Mouse (Mus musculus) heart, adult 2 months (tissue): ENCODE measurements around the gene S1pr2. TPM values are rescaled to one million over a fixed set of nuclear protein-coding genes. Genes with fewer than 3 reads are reported as not detected.

Experiments
- DNase-seq, 2 experiments: peaks; one replicate each; pipeline ENCODE4 v3.0.0; 2021
- H3K27ac ChIP-seq: fragments of 200-600 bp; 2 replicates; pipeline ENCODE4 v1.8.1; 2022
- H3K27me3 ChIP-seq: fragments of 200-500 bp; 2 replicates; pipeline ENCODE4 v1.6.1; 2012; ENCODE audit warnings: mild to moderate bottlenecking, low read length, inconsistent platforms, mixed read lengths; ENCODE audit not compliant: control insufficient read depth, insufficient read depth
- H3K36me3 ChIP-seq: fragments of 200-500 bp; 2 replicates; pipeline ENCODE4 v1.6.1; 2012; ENCODE audit warnings: low read length, inconsistent platforms; ENCODE audit not compliant: control insufficient read depth, insufficient read depth
- H3K4me1 ChIP-seq: fragments of 200-500 bp; 2 replicates; pipeline ENCODE4 v1.6.1; 2011; ENCODE audit warnings: low read length; ENCODE audit not compliant: control insufficient read depth, insufficient read depth
- H3K4me3 ChIP-seq: fragments of 200-600 bp; 2 replicates; pipeline ENCODE4 v1.8.1; 2022
- H3K79me2 ChIP-seq: fragments of 200-500 bp; replicated peaks from 2 replicates; pipeline ENCODE4 v1.6.1; 2012; ENCODE audit warnings: mild to moderate bottlenecking, inconsistent platforms, low read length, moderate library complexity, mixed read lengths; ENCODE audit not compliant: control insufficient read depth, insufficient read depth
- H3K9ac ChIP-seq: fragments of 200-500 bp; 2 replicates; pipeline ENCODE4 v1.6.1; 2012; ENCODE audit warnings: low read depth, mild to moderate bottlenecking, control low read depth, inconsistent platforms, low read length, mixed read lengths
- CTCF ChIP-seq: fragments of 200-600 bp; IDR thresholded peaks from 2 replicates; pipeline ENCODE4 v1.8.1; 2022; ENCODE audit warnings: antibody characterized with exemption, mild to moderate bottlenecking, moderate library complexity
- EP300 ChIP-seq: fragments of 200-500 bp; IDR thresholded peaks from 2 replicates; pipeline ENCODE4 v1.6.1; 2011; ENCODE audit warnings: low read depth, low read length, control low read depth; ENCODE audit not compliant: insufficient read depth
- POLR2A ChIP-seq: fragments of 200-500 bp; IDR thresholded peaks from 2 replicates; pipeline ENCODE4 v1.6.1; 2011; ENCODE audit warnings: mild to moderate bottlenecking, low read depth, low read length, control low read depth; ENCODE audit not compliant: insufficient read depth
- WGBS: fragments of 180-500 bp; shearing (Covaris S2); methylation state at CpG from one replicate; pipeline ENCODE4 v1.1.7; 2018; 5-methylcytosine and 5-hydroxymethylcytosine counted together
- intact Hi-C: fragments of 180-260 bp; cut with DNase I; formaldehyde crosslinking; loops from one replicate; pipeline ENCODE4 v1.15.1; 2025
- long read RNA-seq: library from polyadenylated mRNA; stranded (forward); transcript quantifications from one replicate; pipeline ENCODE4 v2.0.0, GENCODE M21; 2021
- polyA plus RNA-seq: library from polyadenylated mRNA; depleted of rRNA; stranded (reverse); fragments of >200 nt; gene quantifications from 2 replicates; pipeline ENCODE4 v1.2.3, GENCODE M21; 2012; rRNA removed
- total RNA-seq, 2 experiments: library from RNA; stranded (reverse); gene quantifications; 2 replicates each; pipeline ENCODE4 v1.2.3; 2021

S1pr2 gene
- total RNA-seq = 1 to 10 TPM; 2.8 to 3.2 TPM
- polyA plus RNA-seq = 4.2 and 6.1 TPM in 2 replicates
- long read RNA-seq, full-length matches to known transcripts = 12 of 13 reads
- long read RNA-seq, partial matches to known transcripts = 0 of 13 reads
- long read RNA-seq, other reads (novel, unspliced or antisense) = 1 of 13 reads

DNA sequence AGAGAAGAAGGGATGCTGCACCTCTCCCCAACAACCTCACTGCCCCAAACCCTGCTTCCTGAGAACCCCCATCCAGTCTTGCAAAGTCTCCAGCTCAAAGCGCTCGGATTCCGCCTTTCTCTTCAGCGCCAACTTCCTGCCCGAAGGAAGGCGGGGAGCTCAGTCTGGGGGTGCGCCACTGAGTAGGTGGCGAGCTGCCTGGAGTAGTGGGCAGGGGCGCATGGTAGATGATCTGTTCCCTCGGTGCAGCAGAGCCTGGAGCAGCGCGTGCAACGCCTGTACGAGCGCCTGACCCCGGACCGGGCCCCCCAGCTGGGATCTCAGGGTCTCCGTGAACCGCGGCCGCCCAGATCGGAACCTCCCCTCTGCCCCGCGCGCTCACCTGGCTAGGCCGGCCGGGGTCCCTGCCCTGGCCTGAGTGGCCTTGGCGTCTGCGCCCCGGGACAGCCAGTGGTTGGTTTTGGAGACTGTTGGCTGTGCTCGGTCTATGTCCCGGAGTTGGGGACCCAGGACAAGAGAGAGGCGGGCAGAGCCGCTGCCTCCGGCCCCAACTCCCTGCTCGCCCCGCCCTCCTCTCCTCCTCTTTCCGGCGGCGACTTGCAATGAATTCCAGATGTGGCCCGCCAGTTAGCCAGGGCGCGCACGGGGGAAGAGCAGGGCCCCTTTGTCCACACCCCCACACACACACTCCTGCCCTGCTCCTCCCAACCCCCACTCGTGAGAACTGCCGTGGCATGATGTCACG is at the start of gene S1pr2:
TSS of gene S1pr2 (minus strand) at position 566 of the 745 bp plus-strand sequence.
- peaks cover 9% of the 10 kb centered on the region for H3K4me1 ChIP-seq
- DNase-seq = peak; percentile 90 to 91
- intact Hi-C loops = loop anchor here (1.0 to 2.0 kb wide), 2 partner anchors 23 to 78 kb away; partner anchors contain the start of gene Eif3g

DNA sequence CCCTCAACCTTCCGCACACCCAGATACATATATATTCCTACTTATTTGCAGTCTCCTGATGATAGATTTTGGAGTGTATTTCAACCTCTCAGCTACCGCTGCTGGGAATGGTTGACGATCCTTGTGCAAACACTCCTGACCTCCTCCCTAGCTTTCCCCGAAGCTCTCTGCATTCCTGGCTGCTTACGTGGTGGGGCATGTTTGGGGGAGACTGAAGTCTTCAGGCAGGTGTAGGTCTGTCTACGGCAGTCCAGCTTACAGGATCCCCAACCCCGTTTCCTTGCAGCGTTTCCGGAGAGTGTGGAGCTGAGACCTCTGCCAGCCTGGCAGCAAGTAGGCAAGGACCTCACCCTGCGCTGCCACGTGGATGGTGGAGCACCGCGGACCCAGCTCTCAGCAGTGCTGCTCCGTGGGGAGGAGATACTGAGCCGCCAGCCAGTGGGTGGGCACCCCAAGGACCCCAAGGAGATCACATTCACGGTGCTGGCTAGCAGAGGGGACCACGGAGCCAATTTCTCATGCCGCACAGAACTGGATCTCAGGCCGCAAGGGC is 48.8 kb upstream of the S1pr2 start:
- 78% methylated on average over 19 of the region's 19 CpGs for WGBS
- Histone ChIP-seq H3K36me3 (no peaks in the 10 kb centered on the region), H3K27me3 (no peaks in the 10 kb centered on the region), H3K9ac (no peak overlapping the region), H3K4me1 (peaks cover 3% of the 10 kb centered on the region), H3K4me3 (no peak overlapping the region), H3K79me2 (no peaks in the 10 kb centered on the region), H3K27ac (no peak overlapping the region)
- DNase-seq = no peak
- intact Hi-C loops = loop anchor here (5.0 kb wide), 1 partner anchor 123 kb away; no protein-coding TSS in a partner anchor
- no peak for TF ChIP-seq POLR2A
- TF ChIP-seq CTCF = no peak
- no peak for TF ChIP-seq EP300

More for the DNA sequence above, at the start of gene S1pr2:
- Histone ChIP-seq H3K9ac (peak within 1 kb of the TSS; percentile 82), H3K79me2 (no peaks in the 10 kb centered on the region; the same call in 1 of the 2 replicates), H3K4me3 (peak within 1 kb of the TSS; percentile 82), H3K36me3 (no peaks in the 10 kb centered on the region), H3K27me3 (no peaks in the 10 kb centered on the region), H3K27ac (peak within 1 kb of the TSS; percentile 88)
- under 1% methylated on average over 44 of the region's 47 CpGs for WGBS
- no peak for TF ChIP-seq CTCF
- peak; percentile 44; the same call in 1 of the 2 replicates for TF ChIP-seq EP300
- peak; percentile 76 for TF ChIP-seq POLR2A

DNA sequence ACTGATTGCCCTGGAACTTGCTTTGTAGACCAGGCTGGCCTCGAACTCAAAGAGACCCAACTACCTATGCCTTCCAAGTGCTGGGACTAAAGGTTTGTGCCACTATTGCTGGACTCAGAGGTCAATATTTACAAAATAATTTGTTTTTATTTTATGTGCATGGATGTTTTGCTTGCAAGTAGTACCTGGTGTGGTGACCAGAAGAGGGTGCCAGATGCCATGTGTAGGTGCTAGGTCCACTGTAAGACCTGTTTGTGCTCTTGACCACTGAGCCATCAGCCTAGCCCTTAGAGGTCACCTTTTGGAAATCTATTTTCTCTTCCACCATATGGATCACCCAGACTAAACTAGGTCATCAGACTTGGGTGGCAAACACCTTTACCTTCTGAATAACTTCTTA is 46.1 kb upstream of the S1pr2 start:
- Histone ChIP-seq H3K9ac (no peak overlapping the region), H3K27ac (no peak overlapping the region), H3K27me3 (no peaks in the 10 kb centered on the region), H3K4me1 (no peaks in the 10 kb centered on the region; the same call in 1 of the 2 replicates), H3K79me2 (no peaks in the 10 kb centered on the region), H3K4me3 (no peak overlapping the region), H3K36me3 (no peaks in the 10 kb centered on the region)
- no peak for DNase-seq
- intact Hi-C loops = no loop called here
- TF ChIP-seq CTCF = peak; percentile 26; the same call in 1 of the 2 replicates
- no peak for TF ChIP-seq EP300
- no peak for TF ChIP-seq POLR2A
- 73% methylated on average over 1 of the region's 1 CpGs for whole genome bisulfite sequencing

GRCm38 (mm10) chr9:21022288-21022687 is 45.7 kb upstream of the S1pr2 start:
- 54% methylated on average over 6 of the region's 6 CpGs for WGBS
- DNase-seq = no peak
- Histone ChIP-seq H3K4me3 (no peak overlapping the region), H3K79me2 (no peaks in the 10 kb centered on the region), H3K4me1 (peaks cover 2% of the 10 kb centered on the region; the same call in 1 of the 2 replicates), H3K27me3 (no peaks in the 10 kb centered on the region), H3K27ac (no peak overlapping the region), H3K36me3 (no peaks in the 10 kb centered on the region), H3K9ac (no peak overlapping the region)
- TF ChIP-seq POLR2A = no peak
- no peak for TF ChIP-seq EP300
- no peak for TF ChIP-seq CTCF
- intact Hi-C loops = no loop called here

DNA sequence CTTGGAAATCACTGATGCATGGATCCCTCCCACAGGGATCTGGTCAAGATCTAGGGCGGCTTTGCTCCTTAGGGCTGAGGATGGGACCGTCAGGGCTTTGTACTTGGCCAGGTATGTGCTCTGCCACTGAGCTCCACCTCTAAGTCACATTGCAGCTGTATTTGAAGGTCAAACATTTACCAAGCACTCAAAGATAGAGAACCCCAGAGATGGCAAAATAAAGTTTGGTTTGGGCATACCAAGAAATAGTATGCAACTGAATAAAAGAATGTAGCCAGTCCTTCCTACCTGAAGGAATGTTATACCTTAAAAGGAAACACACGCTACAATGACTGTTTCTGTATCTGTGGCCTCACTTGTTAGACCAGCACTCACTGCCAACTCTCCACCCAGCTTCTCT is 44.8 kb upstream of the S1pr2 start:
- WGBS = 79% methylated on average over 3 of the region's 3 CpGs
- TF ChIP-seq EP300 (no peak), POLR2A (no peak), CTCF (no peak)
- intact Hi-C loops = no loop called here

More for the DNA sequence above, 44.8 kb upstream of the S1pr2 start:
- Histone ChIP-seq H3K79me2 (no peaks in the 10 kb centered on the region), H3K27me3 (no peaks in the 10 kb centered on the region), H3K4me1 (peaks cover 5% of the 10 kb centered on the region), H3K9ac (no peak overlapping the region), H3K27ac (no peak overlapping the region), H3K36me3 (no peaks in the 10 kb centered on the region), H3K4me3 (no peak overlapping the region)
- DNase-seq = no peak
